In the genomic region with DNA sequence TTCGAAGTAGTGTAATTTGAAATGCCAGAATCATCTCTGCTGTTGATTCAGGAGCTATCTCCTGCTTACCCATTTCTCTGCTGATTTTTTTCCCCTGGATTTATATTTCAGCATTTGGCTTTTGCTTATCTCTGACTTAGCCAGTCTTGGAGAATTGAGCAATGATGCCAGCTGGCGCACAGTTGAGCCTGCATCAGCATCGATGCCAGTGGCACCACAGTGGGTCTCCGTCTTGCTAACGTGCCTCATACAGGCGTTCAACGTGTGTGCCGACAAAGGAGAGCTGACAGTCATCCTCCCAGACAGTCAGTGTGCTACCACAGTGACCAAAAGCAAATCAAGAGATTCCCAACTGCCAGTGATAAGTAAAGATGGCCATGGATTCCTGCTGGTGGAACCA, we compare ENCODE assay signal across 36 mouse cellular contexts. TPM values are rescaled to one million over a fixed set of nuclear protein-coding genes. Genes with fewer than 3 reads are reported as not detected.
A peak's percentile ranks its signal among the peaks of the same experiment; 100 is the strongest.
DNase-seq lines count a peak whose midpoint lies in the region; ATAC-seq and TF ChIP-seq lines count a peak whose summit lies in the region.
"Had no signal": no experiment of that assay in that cellular context is flagged by ENCODE, and none has a peak within 500 bp of the region (broad histone marks: within the 10 kb centered on the region; RNA-seq: fewer than 3 reads in every experiment).

No protein-coding gene starts in this region.

- 17% methylated on average over 8 of the region's 8 CpGs for WGBS in cerebellum, adult 2 months

- no peak overlapping the region for H3K27ac ChIP-seq in cerebellum, adult 2 months (ENCODE audit: insufficient read depth, low read length)
- H3K27ac ChIP-seq: embryonic facial prominence, embryonic 13.5 days; forebrain, embryonic 10.5 days; hindbrain, embryonic 14.5 days; layer of hippocampus, adult 2 months; limb, embryonic 12.5 days; liver, embryonic 15.5 days; stomach, postnatal 0 days had no signal

- no peak overlapping the region for H3K4me3 ChIP-seq in cerebellum, adult 2 months (replicated peaks; ENCODE audit: insufficient read depth, low read depth, low read length)
- H3K4me3 ChIP-seq: embryonic facial prominence, embryonic 13.5 days; forebrain, embryonic 10.5 days; heart, embryonic 12.5 days; layer of hippocampus, adult 2 months; limb, embryonic 12.5 days; liver, embryonic 15.5 days had no signal

- TF ChIP-seq CTCF in cerebellum, adult 2 months (IDR thresholded peaks at IDR 0.05; ENCODE audit: borderline replicate concordance, insufficient read depth, low read depth, low read length), result no peak

- DNase-seq in layer of hippocampus, adult 9-11 months, result peak; percentile 9
- DNase-seq in layer of hippocampus, postnatal 14 days (ENCODE audit: low spot score in 2 of 2), result no peak
- DNase-seq in cerebellum, adult 2 months, result peak; percentile 58 to 73
- DNase-seq in cerebellum, postnatal 14 days, result peak; percentile 90
- DNase-seq in thymus, postnatal 25 days, result no peak
- no peak for DNase-seq in ovary, postnatal 36 days (ENCODE audit: low spot score)
- no peak for DNase-seq in frontal cortex, adult 2 months (ENCODE audit: extremely low spot score in 1 of 2, low spot score in 1 of 2)
- DNase-seq: adrenal gland, postnatal 36 days; forebrain, postnatal 0 days; gastrocnemius, postnatal 25 days; heart, adult 18-20 months; heart, postnatal 4 days; kidney, adult 18-20 months; kidney, postnatal 36 days; layer of hippocampus, postnatal 36 days; lung, embryonic 14.5 days; lung, postnatal 14 days; midbrain, embryonic 14.5 days; right cerebral cortex, postnatal 4 days; thymus, adult 2 months; thymus, postnatal 4 days had no signal

- peaks cover 8% of the 10 kb centered on the region for H3K4me1 ChIP-seq in cerebellum, adult 2 months (ENCODE audit: control insufficient read depth, insufficient read depth, low read length)
- H3K4me1 ChIP-seq: embryonic facial prominence, embryonic 13.5 days; forebrain, embryonic 10.5 days; heart, embryonic 12.5 days; limb, embryonic 12.5 days; liver, embryonic 15.5 days had no signal

- H3K27me3 ChIP-seq in cerebellum, adult 2 months (ENCODE audit: control insufficient read depth, insufficient read depth, low read length), result no peaks in the 10 kb centered on the region
- H3K27me3 ChIP-seq: embryonic facial prominence, embryonic 13.5 days; heart, embryonic 12.5 days; limb, embryonic 12.5 days; liver, embryonic 15.5 days had no signal

- 0 out of 2 replicates have a peak, but pooled peaks have one; percentile 36 for ATAC-seq in cerebellum, adult (ENCODE audit: insufficient number of reproducible peaks, low FRiP score, low TSS enrichment)
- ATAC-seq: CD4-positive, CD25-positive, alpha-beta regulatory T cell, adult 4 months; forebrain, postnatal 0 days; inflammation-experienced regulatory T-cells, adult 6 months had no signal

- TF ChIP-seq POLR2A in cerebellum, adult 2 months (IDR thresholded peaks at IDR 0.05; ENCODE audit: borderline replicate concordance, insufficient read depth, low read length), result no peak

RNA-seq across cellular contexts. Expression of gene Uggt2, which starts 8.4 kb away (rescaled TPM):
- 10 to 100 TPM; 26.8 to 32.6 TPM for total RNA-seq in layer of hippocampus, postnatal 14 days (2021)
- 32.6 and 36.2 TPM in 2 replicates for polyA plus RNA-seq in cerebellum, adult 2 months (2012; rRNA removed)
- polyA plus RNA-seq in frontal cortex, adult 2 months (2012; rRNA removed), result 43.0 and 46.6 TPM in 2 replicates

RNA-seq across cellular contexts. Expression of gene Hs6st3, which starts 30.6 kb away (rescaled TPM):
- total RNA-seq in layer of hippocampus, postnatal 14 days (2021), result 10 to 100 TPM; 69.4 to 83.3 TPM
- polyA plus RNA-seq in cerebellum, adult 2 months (2012; rRNA removed), result 6.4 and 6.6 TPM in 2 replicates
- 10.0 and 11.1 TPM in 2 replicates for polyA plus RNA-seq in frontal cortex, adult 2 months (2012; rRNA removed)
- total RNA-seq: common myeloid progenitor, adult 5-6 weeks; gastrocnemius, postnatal 25 days; heart, adult 18-20 months; neutrophil, adult 5-6 weeks had no signal
- polyA plus RNA-seq: CD4-positive, CD25-positive, alpha-beta regulatory T cell, adult 4 months; forebrain, embryonic 10.5 days; heart, postnatal 0 days; inflammation-experienced regulatory T-cells, adult 6 months; liver, embryonic 15.5 days; spleen, adult 2 months had no signal

Comparison
In these comparisons a context has a peak if more than half of its experiments do, and no peak if none do; other contexts are left out.
1. DNase-seq: peak in layer of hippocampus, adult 9-11 months (single experiment), cerebellum, adult 2 months (2 of 2) and cerebellum, postnatal 14 days (2 of 2); none in layer of hippocampus, postnatal 14 days (0 of 2), thymus, postnatal 25 days (single experiment), ovary, postnatal 36 days (single experiment) and frontal cortex, adult 2 months (0 of 2).